Mouse (Mus musculus): ENCODE results near the gene Cdh16. TPM values are rescaled to one million over a fixed set of nuclear protein-coding genes. Genes with fewer than 3 reads are reported as not detected.
"Not testable (repeated sequence)": the region's sequence is repeated elsewhere in the genome, so short reads cannot be mapped to it uniquely, and the experiment has no call there.

The Cdh16 gene
- 1 to 10 TPM; 3.1 TPM for total RNA-seq (2021)

GRCm38 (mm10) chr8:104624161-104624560 lies at the start of gene Cdh16:
Gene Cdh16 (minus strand): TSS chr8:104624396.
- intact Hi-C loops (cut with DNase I): no loop called here
- no peak for DNase-seq

- DNase-seq: no peak
- intact Hi-C loops (cut with DNase I): loop anchor here (2.0 to 10.0 kb wide), 3 partner anchors 53 to 619 kb away; partner anchors contain the start of gene Nol3
These were observed 31.4 kb upstream of the Cdh16 start for GRCm38 (mm10) chr8:104655614-104656013.

GRCm38 (mm10) chr8:104654984-104655383 lies 30.8 kb upstream of the Cdh16 start:
- intact Hi-C loops (cut with DNase I): loop anchor here (1.0 to 10.0 kb wide), 4 partner anchors 10 to 620 kb away; partner anchors contain the start of gene Nol3
- DNase-seq: peak; percentile 56 to 61

- intact Hi-C loops (cut with DNase I): loop anchor here (1.0 kb wide), 1 partner anchor 42 kb away; no protein-coding TSS in a partner anchor
- not testable (repeated sequence) for DNase-seq
These were observed 20.0 kb upstream of the Cdh16 start for GRCm38 (mm10) chr8:104644187-104644586.

GRCm38 (mm10) chr8:104642324-104642654 lies 18.1 kb upstream of the Cdh16 start:
- DNase-seq: no peak
- intact Hi-C loops (cut with DNase I): no loop called here

GRCm38 (mm10) chr8:104641426-104642323 lies 17.5 kb upstream of the Cdh16 start, which contains the start of gene Ciao2b:
Gene Ciao2b (minus strand): TSS chr8:104641965.
- intact Hi-C loops (cut with DNase I): no loop called here
- peak; percentile 90 to 91 for DNase-seq

GRCm38 (mm10) chr8:104640831-104641370 lies 16.7 kb upstream of the Cdh16 start:
- intact Hi-C loops (cut with DNase I): no loop called here
- no peak for DNase-seq

GRCm38 (mm10) chr8:104640241-104640640 lies 16.0 kb upstream of the Cdh16 start:
- intact Hi-C loops (cut with DNase I): no loop called here
- DNase-seq: no peak

GRCm38 (mm10) chr8:104638010-104638409 lies 13.8 kb upstream of the Cdh16 start:
- no peak for DNase-seq
- intact Hi-C loops (cut with DNase I): no loop called here

- DNase-seq: peak in 1 of 2 experiments; percentile 1
- intact Hi-C loops (cut with DNase I): no loop called here
These were observed 11.0 kb upstream of the Cdh16 start for GRCm38 (mm10) chr8:104635004-104635710.

GRCm38 (mm10) chr8:104633156-104633744 lies 9.1 kb upstream of the Cdh16 start:
- intact Hi-C loops (cut with DNase I): no loop called here
- DNase-seq: peak; percentile 21 to 44

GRCm38 (mm10) chr8:104632486-104632885 lies 8.3 kb upstream of the Cdh16 start:
- intact Hi-C loops (cut with DNase I): no loop called here
- DNase-seq: peak in 1 of 2 experiments; percentile 8

GRCm38 (mm10) chr8:104631975-104632374 lies 7.8 kb upstream of the Cdh16 start:
- peak; percentile 18 to 41 for DNase-seq
- intact Hi-C loops (cut with DNase I): no loop called here

GRCm38 (mm10) chr8:104630981-104631663 lies 6.9 kb upstream of the Cdh16 start, which contains the start of gene Rrad:
Gene Rrad (minus strand): TSS chr8:104631327.
- DNase-seq: peak; percentile 63 to 75
- intact Hi-C loops (cut with DNase I): no loop called here

GRCm38 (mm10) chr8:104630574-104630973 lies 6.4 kb upstream of the Cdh16 start:
- intact Hi-C loops (cut with DNase I): no loop called here
- DNase-seq: peak; percentile 43 to 55

GRCm38 (mm10) chr8:104630111-104630479 lies 5.9 kb upstream of the Cdh16 start:
- intact Hi-C loops (cut with DNase I): no loop called here
- DNase-seq: no peak

GRCm38 (mm10) chr8:104629306-104630110 lies 5.3 kb upstream of the Cdh16 start:
- intact Hi-C loops (cut with DNase I): loop anchor here (1.0 kb wide), 1 partner anchor 19 kb away; no protein-coding TSS in a partner anchor
- peak; percentile 75 to 81 for DNase-seq

- intact Hi-C loops (cut with DNase I): no loop called here
- peak; percentile 38 to 46 for DNase-seq
These were observed 4.2 kb upstream of the Cdh16 start for GRCm38 (mm10) chr8:104628402-104628801.

GRCm38 (mm10) chr8:104627065-104627740 lies 3.0 kb upstream of the Cdh16 start:
- intact Hi-C loops (cut with DNase I): no loop called here

More at GRCm38 (mm10) chr8:104627065-104627740, 3.0 kb upstream of the Cdh16 start:
- peak; percentile 1 to 6 for DNase-seq

All from heart, postnatal 36 days (tissue).